8 mouse cellular contexts compared by ENCODE assay signal in the genomic region with DNA sequence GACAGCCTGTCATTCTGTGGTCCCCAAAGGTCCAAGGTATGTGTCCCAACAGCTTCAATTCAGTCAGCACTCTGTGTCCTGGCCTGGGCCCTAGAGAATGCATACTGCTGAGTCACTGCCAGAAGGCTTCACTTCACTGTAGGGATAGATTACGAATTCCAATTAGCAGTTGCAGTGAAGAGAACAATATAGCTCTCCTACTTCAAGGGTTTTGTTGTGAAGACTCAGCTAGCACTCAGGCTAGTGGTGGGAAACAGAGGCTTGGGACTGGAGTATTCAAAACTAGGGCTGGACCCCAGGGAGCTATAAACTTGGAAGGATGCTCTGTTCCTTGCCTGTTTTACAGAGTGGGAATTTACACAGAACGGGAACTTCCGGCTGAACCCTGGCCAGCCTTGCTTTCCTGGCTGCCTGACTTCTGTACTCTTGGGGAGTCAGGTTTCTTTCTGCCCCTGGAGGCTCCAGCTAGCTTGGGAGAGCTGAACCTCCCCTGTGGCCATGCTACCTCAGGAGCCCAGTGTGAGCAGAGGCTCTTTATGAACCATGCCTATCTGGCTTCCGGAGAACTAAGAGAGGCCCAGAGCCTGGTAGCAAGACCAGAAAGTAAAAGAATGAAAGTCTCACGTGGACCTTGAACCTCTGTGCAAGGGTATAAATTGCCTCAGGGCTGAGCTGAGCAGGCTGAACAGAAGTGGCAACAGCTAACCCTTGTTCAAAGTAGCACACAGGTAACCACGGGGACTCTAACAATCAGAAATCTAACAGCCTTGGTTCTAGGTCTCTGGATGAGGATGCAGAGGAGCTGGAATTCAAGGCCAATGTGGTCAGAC. TPM values are rescaled to one million over a fixed set of nuclear protein-coding genes. Genes with fewer than 3 reads are reported as not detected.
DNase-seq lines count a peak whose midpoint lies in the region; ATAC-seq lines count a peak whose summit lies in the region.

No protein-coding gene starts in this region.

- ATAC-seq in hindbrain, embryonic 12.5 days (ENCODE audit: low FRiP score), result no peak
- peak; percentile 39; the same call in 1 of the 2 replicates for ATAC-seq in heart, embryonic 16.5 days (replicated peaks; ENCODE audit: extremely low read depth, insufficient read depth, low FRiP score)
- ATAC-seq in limb, embryonic 12.5 days (ENCODE audit: insufficient number of reproducible peaks, insufficient read depth, low FRiP score, low TSS enrichment, low read depth), result peak; percentile 63; the same call in 1 of the 2 replicates

- H3K36me3 ChIP-seq in hindbrain, embryonic 10.5 days, result no peaks in the 10 kb centered on the region
- H3K36me3 ChIP-seq in hindbrain, embryonic 12.5 days, result no peaks in the 10 kb centered on the region
- no peaks in the 10 kb centered on the region for H3K36me3 ChIP-seq in heart, embryonic 16.5 days (ENCODE audit: control insufficient read depth, insufficient read depth)
- no peaks in the 10 kb centered on the region for H3K36me3 ChIP-seq in limb, embryonic 12.5 days

- no peak for DNase-seq in hindbrain, embryonic 10.5 days (ENCODE audit: low spot score)
- peak; percentile 21 for DNase-seq in embryo, embryonic 11 days
- DNase-seq in layer of hippocampus, postnatal 36 days, result no peak
- DNase-seq in adrenal gland, postnatal 25 days, result no peak
- DNase-seq in ovary, postnatal 10 days (ENCODE audit: low spot score), result no peak

- H3K27ac ChIP-seq in hindbrain, embryonic 10.5 days, result peak overlapping the region; percentile 67; the same call in 1 of the 2 replicates
- no peak overlapping the region for H3K27ac ChIP-seq in hindbrain, embryonic 12.5 days
- H3K27ac ChIP-seq in heart, embryonic 16.5 days (ENCODE audit: low read length), result peak overlapping the region; percentile 47
- peak overlapping the region; percentile 78 for H3K27ac ChIP-seq in limb, embryonic 12.5 days

- no peaks in the 10 kb centered on the region for H3K9me3 ChIP-seq in hindbrain, embryonic 10.5 days
- H3K9me3 ChIP-seq in hindbrain, embryonic 12.5 days (replicated peaks), result no peaks in the 10 kb centered on the region
- H3K9me3 ChIP-seq in heart, embryonic 16.5 days (replicated peaks; ENCODE audit: control insufficient read depth, low read length), result no peaks in the 10 kb centered on the region
- no peaks in the 10 kb centered on the region for H3K9me3 ChIP-seq in limb, embryonic 12.5 days

- H3K4me3 ChIP-seq in hindbrain, embryonic 10.5 days, result no peak overlapping the region
- no peak overlapping the region for H3K4me3 ChIP-seq in hindbrain, embryonic 12.5 days
- no peak overlapping the region for H3K4me3 ChIP-seq in heart, embryonic 16.5 days (ENCODE audit: low read length)
- H3K4me3 ChIP-seq in limb, embryonic 12.5 days (replicated peaks), result no peak overlapping the region

- no peak overlapping the region for H3K9ac ChIP-seq in hindbrain, embryonic 12.5 days
- no peak overlapping the region for H3K9ac ChIP-seq in heart, embryonic 16.5 days (ENCODE audit: low read length)
- no peak overlapping the region for H3K9ac ChIP-seq in limb, embryonic 12.5 days (replicated peaks)

- no peak overlapping the region for H3K4me2 ChIP-seq in hindbrain, embryonic 12.5 days (replicated peaks)
- H3K4me2 ChIP-seq in heart, embryonic 16.5 days (ENCODE audit: low read depth, low read length), result no peak overlapping the region
- no peak overlapping the region for H3K4me2 ChIP-seq in limb, embryonic 12.5 days

- H3K27me3 ChIP-seq in hindbrain, embryonic 10.5 days (ENCODE audit: insufficient read depth, poor library complexity, severe bottlenecking), result no peaks in the 10 kb centered on the region
- H3K27me3 ChIP-seq in hindbrain, embryonic 12.5 days, result no peaks in the 10 kb centered on the region
- H3K27me3 ChIP-seq in heart, embryonic 16.5 days (ENCODE audit: control insufficient read depth, insufficient read depth, low read length), result no peaks in the 10 kb centered on the region
- H3K27me3 ChIP-seq in limb, embryonic 12.5 days, result no peaks in the 10 kb centered on the region

- 66% methylated on average over 6 of the region's 6 CpGs for WGBS in hindbrain, embryonic 10.5 days
- WGBS in hindbrain, embryonic 12.5 days, result 64% methylated on average over 6 of the region's 6 CpGs
- 36% methylated on average over 6 of the region's 6 CpGs for WGBS in heart, embryonic 16.5 days
- WGBS in limb, embryonic 12.5 days, result 37% methylated on average over 6 of the region's 6 CpGs

- H3K4me1 ChIP-seq in hindbrain, embryonic 10.5 days (replicated peaks), result peaks cover 11% of the 10 kb centered on the region; the same call in 1 of the 2 replicates
- peaks cover 6% of the 10 kb centered on the region; the same call in 1 of the 2 replicates for H3K4me1 ChIP-seq in hindbrain, embryonic 12.5 days
- peaks cover 12% of the 10 kb centered on the region for H3K4me1 ChIP-seq in heart, embryonic 16.5 days (ENCODE audit: control insufficient read depth, insufficient read depth, low read length)
- H3K4me1 ChIP-seq in limb, embryonic 12.5 days (replicated peaks), result peaks cover 15% of the 10 kb centered on the region

RNA-seq across cellular contexts. Expression of a gene that starts 40.3 kb away (rescaled TPM):
- polyA plus RNA-seq in hindbrain, embryonic 10.5 days (2016; fragmentation: Nextera tagmentation; extraction: Ambion mirVana), result 0.93 and 1.3 TPM in 2 replicates
- 1.3 and 1.4 TPM in 2 replicates for polyA plus RNA-seq in hindbrain, embryonic 12.5 days (2016; fragmentation: Nextera tagmentation; extraction: Ambion mirVana)
- 3.2 and 5.5 TPM in 2 replicates for polyA plus RNA-seq in heart, embryonic 16.5 days (2015; fragmentation: Nextera tagmentation; extraction: Ambion mirVana)
- 0.61 and 0.86 TPM in 2 replicates for polyA plus RNA-seq in limb, embryonic 12.5 days (2016; fragmentation: Nextera tagmentation; extraction: Ambion mirVana)
- 1 to 10 TPM; 1.3 to 2.7 TPM for total RNA-seq in layer of hippocampus, postnatal 36 days (2021)
- 6.0 and 9.1 TPM in 2 replicates for total RNA-seq in adrenal gland, postnatal 25 days (2021)
